Mouse (Mus musculus): ENCODE measurements around the gene Olfr463. TPM values are rescaled to one million over a fixed set of nuclear protein-coding genes. Genes with fewer than 3 reads are reported as not detected.

Olfr463 gene
- total RNA-seq, 1 experiment: not detected

DNA sequence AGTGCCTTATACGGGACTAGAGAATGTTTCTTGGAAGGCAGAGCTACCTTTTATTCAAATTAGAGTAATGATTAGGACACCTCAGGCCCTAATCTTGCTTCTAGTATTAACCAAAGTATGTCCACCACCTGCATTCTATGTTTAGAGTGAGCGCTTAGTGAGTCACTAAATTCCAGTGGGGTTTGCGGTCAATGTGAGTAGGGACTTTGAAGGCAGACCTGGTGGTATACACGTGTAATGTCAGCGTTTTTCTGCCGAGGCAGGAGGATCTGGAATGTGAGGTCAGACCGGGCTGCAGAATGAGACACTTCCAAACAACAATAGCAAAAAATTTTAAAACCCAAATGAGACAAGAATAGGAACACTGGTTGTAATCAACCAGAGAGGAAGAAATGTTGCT is 42.6 kb downstream of the Olfr463 start:
- Histone ChIP-seq H3K36me3 (ENCODE audit: control insufficient read depth, insufficient read depth, low read length, poor library complexity, severe bottlenecking) (peaks cover 16% of the 10 kb centered on the region), H3K9ac (ENCODE audit: insufficient read depth, low read depth, low read length, poor library complexity, severe bottlenecking) (no peak overlapping the region), H3K9me3 (ENCODE audit: control insufficient read depth, insufficient read depth, low read depth, low read length) (no peaks in the 10 kb centered on the region), H3K4me1 (ENCODE audit: control insufficient read depth in 2 of 2, insufficient read depth in 2 of 2, low read length in 2 of 2, poor library complexity in 1 of 2) (peaks cover 2 to 11% of the 10 kb centered on the region in 2 experiments; a peak in 3 of 4 replicates), H3K27ac (ENCODE audit: insufficient read depth, low read depth, low read length, poor library complexity, severe bottlenecking) (no peak overlapping the region), H3K4me3 (ENCODE audit: insufficient read depth in 1 of 2, low read depth in 1 of 2, low read length in 2 of 2, poor library complexity in 1 of 2, severe bottlenecking in 1 of 2) (no peak overlapping the region)
- no peak for DNase-seq (ENCODE audit: low read depth, low spot score)
- in situ Hi-C loops (cut with MboI; ENCODE audit: low sequenced_read_pairs in 2 of 2, unreplicated experiment in 2 of 2): no loop called here
- TF ChIP-seq CHD2 (IDR thresholded peaks at IDR 0.05; ENCODE audit: low read depth, low read length) (no peak), HCFC1 (IDR thresholded peaks at IDR 0.05; ENCODE audit: borderline replicate concordance, insufficient read depth, low read length) (no peak), ZC3H11A (IDR thresholded peaks at IDR 0.05; ENCODE audit: borderline replicate concordance, low read depth, low read length) (no peak), ZNF384 (IDR thresholded peaks at IDR 0.05; ENCODE audit: low read depth, low read length) (no peak), MAFK (IDR thresholded peaks at IDR 0.05; ENCODE audit: insufficient read depth, low read depth, low read length) (no peak)

DNA sequence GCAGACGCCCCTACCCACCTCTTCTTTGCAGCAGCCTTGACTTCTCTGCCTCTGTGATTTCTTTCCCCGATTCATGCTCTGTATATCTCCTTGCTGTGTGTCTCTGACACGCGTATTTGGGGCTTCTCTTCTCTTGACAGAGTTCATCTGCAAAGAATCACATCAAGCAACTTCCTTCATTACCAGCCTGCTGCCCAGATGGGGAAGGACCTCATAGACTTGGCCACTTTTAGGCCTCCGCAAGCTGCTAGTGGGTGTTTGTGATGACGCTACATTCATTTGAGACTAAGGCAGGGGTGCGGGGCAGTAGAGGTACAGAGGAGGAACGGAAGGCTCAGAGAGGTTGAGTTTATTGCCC is 43.6 kb downstream of the Olfr463 start:
- Histone ChIP-seq H3K9ac (ENCODE audit: insufficient read depth, low read depth, low read length, poor library complexity, severe bottlenecking) (peak overlapping the region; percentile 82; the same call in 1 of the 2 replicates), H3K4me1 (ENCODE audit: control insufficient read depth in 2 of 2, insufficient read depth in 2 of 2, low read length in 2 of 2, poor library complexity in 1 of 2) (peaks cover 2 to 13% of the 10 kb centered on the region in 2 experiments; a peak in 3 of 4 replicates), H3K27ac (ENCODE audit: insufficient read depth, low read depth, low read length, poor library complexity, severe bottlenecking) (no peak overlapping the region), H3K4me3 (ENCODE audit: insufficient read depth in 1 of 2, low read depth in 1 of 2, low read length in 2 of 2, poor library complexity in 1 of 2, severe bottlenecking in 1 of 2) (peak overlapping the region; percentile 70 to 74), H3K36me3 (ENCODE audit: control insufficient read depth, insufficient read depth, low read length, poor library complexity, severe bottlenecking) (peaks cover 16% of the 10 kb centered on the region), H3K9me3 (ENCODE audit: control insufficient read depth, insufficient read depth, low read depth, low read length) (no peaks in the 10 kb centered on the region)
- TF ChIP-seq HCFC1 (IDR thresholded peaks at IDR 0.05; ENCODE audit: borderline replicate concordance, insufficient read depth, low read length): no peak
- no peak for TF ChIP-seq ZNF384 (IDR thresholded peaks at IDR 0.05; ENCODE audit: low read depth, low read length)
- no peak for TF ChIP-seq MAFK (IDR thresholded peaks at IDR 0.05; ENCODE audit: insufficient read depth, low read depth, low read length)
- TF ChIP-seq CHD2 (IDR thresholded peaks at IDR 0.05; ENCODE audit: low read depth, low read length): no peak
- no peak for TF ChIP-seq ZC3H11A (IDR thresholded peaks at IDR 0.05; ENCODE audit: borderline replicate concordance, low read depth, low read length)
- no peak for DNase-seq (ENCODE audit: low read depth, low spot score)
- in situ Hi-C loops (cut with MboI; ENCODE audit: low sequenced_read_pairs in 2 of 2, unreplicated experiment in 2 of 2): no loop called here

DNA sequence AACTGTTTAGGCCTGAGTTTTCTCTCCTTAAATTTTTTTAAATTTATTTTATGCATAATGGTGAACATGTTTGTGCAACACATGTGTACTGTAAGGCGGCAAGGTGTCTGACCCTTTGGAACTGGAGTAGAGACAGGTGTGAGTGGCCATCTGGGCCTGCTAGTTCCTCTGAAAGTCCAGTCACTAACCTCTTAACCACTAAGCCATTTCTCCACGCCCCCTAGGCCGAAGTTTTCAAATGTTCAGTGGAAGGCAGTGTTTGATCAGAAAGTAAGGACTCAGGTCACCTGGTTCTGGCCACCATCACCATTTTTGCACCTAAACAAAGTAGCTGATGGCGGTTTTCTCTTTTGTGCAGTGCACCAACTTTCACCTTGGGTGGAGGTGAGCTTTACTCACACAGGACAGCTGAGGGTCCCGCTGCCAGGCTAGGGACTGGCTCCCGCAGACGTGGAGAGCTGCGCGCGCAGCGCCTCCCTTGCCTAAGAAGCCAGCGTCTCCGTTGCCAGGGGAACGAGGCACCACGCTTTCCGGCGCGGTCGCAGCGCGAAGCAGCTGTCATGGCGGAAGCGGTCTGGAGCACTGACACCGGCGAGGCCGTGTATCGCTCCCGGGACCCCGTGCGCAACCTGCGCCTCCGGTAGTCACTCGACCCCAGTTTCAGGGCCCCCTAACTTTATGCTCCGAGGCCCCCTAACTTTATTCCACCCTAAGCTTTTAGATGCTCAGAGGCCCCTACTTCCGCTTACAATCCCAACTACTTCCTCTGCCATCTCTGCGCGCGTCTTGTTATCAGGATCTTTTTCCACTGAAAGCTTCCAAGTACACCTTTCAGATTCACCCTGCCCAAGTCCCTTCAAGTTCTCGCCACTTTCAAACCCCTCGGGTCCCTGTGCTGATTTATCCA is 44.2 kb downstream of the Olfr463 start, which contains the start of gene Mks1:
Mks1 (plus strand) TSS at position 526 of the 907 bp plus-strand sequence.
- Histone ChIP-seq H3K9me3 (ENCODE audit: control insufficient read depth, insufficient read depth, low read depth, low read length) (no peaks in the 10 kb centered on the region), H3K36me3 (ENCODE audit: control insufficient read depth, insufficient read depth, low read length, poor library complexity, severe bottlenecking) (peaks cover 12% of the 10 kb centered on the region; the same call in 1 of the 2 replicates), H3K4me3 (ENCODE audit: insufficient read depth in 1 of 2, low read depth in 1 of 2, low read length in 2 of 2, poor library complexity in 1 of 2, severe bottlenecking in 1 of 2) (peak within 1 kb of the TSS; percentile 70 to 74), H3K9ac (ENCODE audit: insufficient read depth, low read depth, low read length, poor library complexity, severe bottlenecking) (peak within 1 kb of the TSS; percentile 82), H3K4me1 (ENCODE audit: control insufficient read depth in 2 of 2, insufficient read depth in 2 of 2, low read length in 2 of 2, poor library complexity in 1 of 2) (peaks cover 2 to 13% of the 10 kb centered on the region in 2 experiments; a peak in 3 of 4 replicates), H3K27ac (ENCODE audit: insufficient read depth, low read depth, low read length, poor library complexity, severe bottlenecking) (no peak within 1 kb of the TSS)
- in situ Hi-C loops (cut with MboI; ENCODE audit: low sequenced_read_pairs in 2 of 2, unreplicated experiment in 2 of 2): no loop called here
- TF ChIP-seq HCFC1 (IDR thresholded peaks at IDR 0.05; ENCODE audit: borderline replicate concordance, insufficient read depth, low read length): peak; percentile 28; the same call in 1 of the 2 replicates
- TF ChIP-seq CHD2 (IDR thresholded peaks at IDR 0.05; ENCODE audit: low read depth, low read length): no peak
- peak; percentile 93 for DNase-seq (ENCODE audit: low read depth, low spot score)

DNA sequence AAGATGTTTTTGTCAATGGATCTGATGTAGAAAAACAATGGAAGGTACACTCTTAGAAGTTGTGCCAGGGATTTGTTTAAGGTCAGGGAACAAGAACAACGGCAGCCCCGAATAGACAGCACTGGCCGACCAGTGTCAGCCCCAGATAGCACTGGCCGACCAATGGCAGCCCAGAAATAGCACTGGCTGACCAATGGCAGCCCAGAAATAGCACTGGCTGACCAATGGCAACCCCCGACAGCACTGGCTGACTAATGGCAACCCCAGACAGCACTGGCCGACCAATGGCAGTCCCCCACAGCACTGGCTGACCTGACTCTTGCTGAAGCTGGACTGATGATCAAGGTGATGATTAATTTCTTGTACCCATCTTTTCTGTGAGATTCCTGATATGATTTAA is 49.3 kb downstream of the Olfr463 start:
- no peaks in the 10 kb centered on the region for H3K36me3 ChIP-seq (ENCODE audit: control insufficient read depth, insufficient read depth, low read length, poor library complexity, severe bottlenecking)
- TF ChIP-seq ZC3H11A (IDR thresholded peaks at IDR 0.05; ENCODE audit: borderline replicate concordance, low read depth, low read length): no peak
- no peak for TF ChIP-seq ZNF384 (IDR thresholded peaks at IDR 0.05; ENCODE audit: low read depth, low read length)
- peak; percentile 90 for TF ChIP-seq CHD2 (IDR thresholded peaks at IDR 0.05; ENCODE audit: low read depth, low read length)
- TF ChIP-seq MAFK (IDR thresholded peaks at IDR 0.05; ENCODE audit: insufficient read depth, low read depth, low read length): no peak
- TF ChIP-seq HCFC1 (IDR thresholded peaks at IDR 0.05; ENCODE audit: borderline replicate concordance, insufficient read depth, low read length): no peak
- peak overlapping the region in 1 of 2 experiments; percentile 48; a peak in 2 of 4 replicates for H3K4me3 ChIP-seq (ENCODE audit: insufficient read depth in 1 of 2, low read depth in 1 of 2, low read length in 2 of 2, poor library complexity in 1 of 2, severe bottlenecking in 1 of 2)
- no peak overlapping the region for H3K27ac ChIP-seq (ENCODE audit: insufficient read depth, low read depth, low read length, poor library complexity, severe bottlenecking)
- H3K4me1 ChIP-seq (ENCODE audit: control insufficient read depth in 2 of 2, insufficient read depth in 2 of 2, low read length in 2 of 2, poor library complexity in 1 of 2): peaks cover 5 to 13% of the 10 kb centered on the region in 2 experiments; a peak in 2 of 4 replicates
- peak; percentile 36 for DNase-seq (ENCODE audit: low read depth, low spot score)
- H3K9ac ChIP-seq (ENCODE audit: insufficient read depth, low read depth, low read length, poor library complexity, severe bottlenecking): no peak overlapping the region
- in situ Hi-C loops (cut with MboI; ENCODE audit: low sequenced_read_pairs in 2 of 2, unreplicated experiment in 2 of 2): no loop called here
- H3K9me3 ChIP-seq (ENCODE audit: control insufficient read depth, insufficient read depth, low read depth, low read length): no peaks in the 10 kb centered on the region
